Mouse (Mus musculus) stomach, embryonic 15.5 days (tissue): ENCODE data around the gene Bpifc. TPM values are rescaled to one million over a fixed set of nuclear protein-coding genes. Genes with fewer than 3 reads are reported as not detected.
"Not testable (repeated sequence)": the region's sequence is repeated elsewhere in the genome, so short reads cannot be mapped to it uniquely, and the experiment has no call there.

Experiments
- ATAC-seq: fragments of 200-750 bp; cut with Nextera tagmentation; 2 replicates; pipeline ENCODE4 v1.8.0; 2017; ENCODE audit warnings: low read depth, moderate number of reproducible peaks, moderate TSS enrichment; ENCODE audit not compliant: insufficient read depth, low FRiP score
- H3K27ac ChIP-seq: fragments of 300-500 bp; sonication (generic); 2 replicates; pipeline ENCODE4 v1.5.1; 2015; ENCODE audit warnings: mild to moderate bottlenecking, inconsistent platforms
- H3K27me3 ChIP-seq: fragments of 300-500 bp; sonication (generic); replicated peaks from 2 replicates; pipeline ENCODE4 v1.6.1; 2015; ENCODE audit warnings: inconsistent platforms
- H3K36me3 ChIP-seq: fragments of 300-500 bp; sonication (generic); 2 replicates; pipeline ENCODE4 v1.6.1; 2015; ENCODE audit warnings: inconsistent platforms
- H3K4me1 ChIP-seq: fragments of 300-500 bp; sonication (generic); 2 replicates; pipeline ENCODE4 v1.6.1; 2015; ENCODE audit warnings: inconsistent platforms
- H3K4me2 ChIP-seq: fragments of 300-500 bp; sonication (generic); 2 replicates; pipeline ENCODE4 v1.6.1; 2015; ENCODE audit warnings: mild to moderate bottlenecking, inconsistent platforms
- H3K4me3 ChIP-seq: fragments of 300-500 bp; sonication (generic); replicated peaks from 2 replicates; pipeline ENCODE4 v1.5.1; 2015; ENCODE audit warnings: inconsistent platforms
- H3K9ac ChIP-seq: fragments of 300-500 bp; sonication (generic); 2 replicates; pipeline ENCODE4 v1.6.1; 2015; ENCODE audit warnings: inconsistent platforms
- H3K9me3 ChIP-seq: fragments of 300-500 bp; sonication (generic); 2 replicates; pipeline ENCODE4 v1.6.1; 2016; ENCODE audit warnings: inconsistent platforms
- WGBS: fragments of 180-500 bp; shearing (Covaris S2); methylation state at CpG from one replicate; pipeline ENCODE4 v1.1.7; 2015; 5-methylcytosine and 5-hydroxymethylcytosine counted together
- polyA plus RNA-seq: library from polyadenylated mRNA; unstranded; fragments of >200 nt; fragmentation: Nextera tagmentation; extraction: Ambion mirVana; gene quantifications from 2 replicates; pipeline ENCODE4 v1.2.1, GENCODE M21; 2015

The Bpifc gene
- polyA plus RNA-seq, 1 experiment from 2014 or later: 0.71 TPM

- Histone ChIP-seq H3K4me3 (no peak overlapping the region), H3K4me2 (no peak overlapping the region), H3K27me3 (no peaks in the 10 kb centered on the region), H3K9me3 (no peaks in the 10 kb centered on the region), H3K4me1 (peaks cover 7% of the 10 kb centered on the region; the same call in 1 of the 2 replicates), H3K9ac (no peak overlapping the region), H3K27ac (peak overlapping the region; percentile 51; the same call in 1 of the 2 replicates), H3K36me3 (peaks cover 6% of the 10 kb centered on the region)
- peak; percentile 71 for ATAC-seq
- 64% methylated on average over 2 of the region's 2 CpGs for WGBS
Measured at GRCm38 (mm10) chr10:86034007-86034728, 22.5 kb upstream of the Bpifc start.

DNA sequence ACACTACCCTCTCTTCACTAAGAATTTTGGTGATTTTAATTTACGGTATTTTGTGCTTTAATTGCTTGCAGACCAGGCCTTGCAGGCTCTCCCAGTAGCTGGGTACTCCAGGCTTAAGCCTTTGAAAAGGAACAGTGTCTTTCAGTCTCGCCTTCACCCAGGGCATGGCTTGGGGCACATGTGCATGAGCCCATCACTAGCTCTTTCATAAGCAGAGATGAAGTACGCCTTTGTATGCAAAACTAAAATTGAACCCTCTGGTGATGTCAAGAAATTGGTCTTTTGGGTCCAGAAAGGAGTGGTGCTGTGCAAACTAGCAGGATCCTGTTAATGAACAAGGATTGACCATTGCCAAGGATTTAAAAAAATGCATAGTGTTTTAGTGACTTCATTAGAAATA lies 20.8 kb upstream of the Bpifc start:
- H3K4me1 ChIP-seq: peaks cover 7% of the 10 kb centered on the region; the same call in 1 of the 2 replicates
- no peak overlapping the region for H3K9ac ChIP-seq
- H3K36me3 ChIP-seq: peaks cover 5% of the 10 kb centered on the region; the same call in 1 of the 2 replicates
- 84% methylated on average over 3 of the region's 3 CpGs for WGBS
- H3K4me3 ChIP-seq: no peak overlapping the region
- no peaks in the 10 kb centered on the region for H3K27me3 ChIP-seq
- ATAC-seq: no peak
- H3K27ac ChIP-seq: no peak overlapping the region
- H3K9me3 ChIP-seq: no peaks in the 10 kb centered on the region
- H3K4me2 ChIP-seq: no peak overlapping the region

GRCm38 (mm10) chr10:86030743-86031142 lies 19.0 kb upstream of the Bpifc start:
- Histone ChIP-seq H3K27me3 (no peaks in the 10 kb centered on the region), H3K4me1 (peaks cover 7% of the 10 kb centered on the region; the same call in 1 of the 2 replicates), H3K36me3 (0 out of 2 replicates have a peak, but pooled peaks cover 5% of the 10 kb centered on the region), H3K9ac (no peak overlapping the region), H3K27ac (no peak overlapping the region), H3K4me2 (no peak overlapping the region), H3K4me3 (no peak overlapping the region), H3K9me3 (no peaks in the 10 kb centered on the region)
- ATAC-seq: no peak
- 77% methylated on average over 7 of the region's 7 CpGs for WGBS

DNA sequence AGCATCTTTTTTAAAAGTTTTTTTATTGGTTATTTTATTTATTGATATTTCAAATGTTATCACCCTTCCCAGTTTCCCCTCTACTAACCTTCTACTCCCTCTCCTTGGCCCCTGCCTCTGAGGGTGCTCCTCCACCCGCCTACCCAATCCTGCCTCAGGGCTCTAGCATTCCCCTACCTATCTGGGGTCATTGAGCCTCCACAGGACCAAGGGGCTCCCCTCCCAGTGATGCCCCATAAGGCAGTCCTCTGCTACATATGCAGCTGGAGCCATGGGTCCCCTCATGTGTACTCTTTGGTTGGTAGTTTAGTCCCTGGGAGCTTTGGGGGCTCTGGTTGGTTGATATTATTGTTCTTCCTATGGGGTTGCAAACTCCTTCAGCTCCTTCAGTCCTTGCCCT lies 15.1 kb upstream of the Bpifc start:
- whole genome bisulfite sequencing: 95% methylated on average over 1 of the region's 1 CpGs
- H3K4me1 ChIP-seq, H3K36me3 ChIP-seq, H3K9me3 ChIP-seq, H3K27me3 ChIP-seq, H3K9ac ChIP-seq, H3K4me3 ChIP-seq, H3K4me2 ChIP-seq, H3K27ac ChIP-seq: not testable (repeated sequence)
- ATAC-seq: peak; percentile 52; the same call in 1 of the 2 replicates

DNA sequence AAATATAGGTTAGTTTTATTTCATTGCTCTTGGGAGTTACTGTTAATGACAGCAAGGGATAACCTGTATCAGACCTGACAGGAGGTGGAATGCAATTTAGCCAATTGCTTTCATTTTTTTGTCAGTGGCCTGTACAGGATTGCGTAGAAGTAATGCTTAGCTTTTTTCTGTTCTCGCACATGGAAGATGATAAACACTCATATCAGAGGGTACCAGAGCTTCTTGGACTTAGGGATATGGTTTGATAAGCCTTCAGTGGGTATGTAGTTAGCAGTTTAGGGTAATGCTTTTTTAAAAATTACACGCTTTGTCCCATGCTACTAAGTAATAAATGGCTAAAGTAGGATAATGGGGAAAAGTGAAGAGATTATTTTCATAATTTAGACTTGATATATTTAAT lies 14.7 kb upstream of the Bpifc start:
- Histone ChIP-seq H3K9me3 (no peaks in the 10 kb centered on the region), H3K9ac (no peak overlapping the region), H3K4me3 (no peak overlapping the region), H3K27me3 (no peaks in the 10 kb centered on the region), H3K4me1 (0 out of 2 replicates have a peak, but pooled peaks cover 1% of the 10 kb centered on the region), H3K36me3 (0 out of 2 replicates have a peak, but pooled peaks cover 2% of the 10 kb centered on the region), H3K27ac (no peak overlapping the region), H3K4me2 (no peak overlapping the region)
- 88% methylated on average over 3 of the region's 3 CpGs for WGBS
- peak; percentile 76; the same call in 1 of the 2 replicates for ATAC-seq

DNA sequence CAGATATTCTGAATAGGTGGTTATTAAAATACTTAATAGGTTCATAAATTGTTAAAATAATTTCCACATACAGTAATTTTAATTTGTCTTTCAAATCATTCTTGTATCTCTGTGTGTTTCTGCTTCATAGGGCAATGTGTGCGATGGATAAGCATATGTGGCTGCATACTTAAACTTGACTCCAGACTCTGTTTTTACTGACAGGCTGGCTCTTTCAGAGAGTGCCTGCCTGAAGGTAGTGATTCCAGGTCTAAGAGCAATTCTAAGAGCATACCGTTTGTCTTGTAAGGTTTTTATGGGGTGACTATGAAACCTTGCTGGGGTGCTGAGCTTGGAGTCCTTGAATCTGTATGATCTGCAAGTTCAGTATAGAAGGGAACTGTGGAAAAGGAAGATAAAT lies 14.2 kb upstream of the Bpifc start:
- no peak for ATAC-seq
- Histone ChIP-seq H3K36me3 (0 out of 2 replicates have a peak, but pooled peaks cover 2% of the 10 kb centered on the region), H3K4me2 (no peak overlapping the region), H3K4me3 (no peak overlapping the region), H3K27ac (no peak overlapping the region), H3K9me3 (no peaks in the 10 kb centered on the region), H3K9ac (no peak overlapping the region), H3K4me1 (0 out of 2 replicates have a peak, but pooled peaks cover 3% of the 10 kb centered on the region), H3K27me3 (no peaks in the 10 kb centered on the region)
- 83% methylated on average over 2 of the region's 2 CpGs for WGBS

DNA sequence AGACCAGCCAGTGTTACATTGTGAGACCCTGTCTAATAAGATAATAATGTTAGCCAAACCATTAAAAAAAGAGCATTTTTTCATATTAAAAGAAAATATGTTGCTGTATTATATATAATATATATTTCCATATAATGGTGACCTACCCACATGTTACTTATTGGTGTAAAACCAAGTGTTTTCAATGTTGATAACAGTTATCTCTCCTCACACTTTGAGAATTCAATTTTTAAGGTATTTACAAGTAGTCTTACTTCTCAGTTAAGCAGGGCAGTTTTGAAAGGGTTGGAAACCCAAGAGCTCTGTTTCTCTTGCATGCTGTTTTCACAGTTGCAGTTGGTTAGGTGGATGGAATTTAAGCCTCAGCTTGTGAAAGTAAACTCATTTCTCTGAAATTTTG lies 11.5 kb upstream of the Bpifc start:
- Histone ChIP-seq H3K4me1 (0 out of 2 replicates have a peak, but pooled peaks cover 3% of the 10 kb centered on the region), H3K9me3 (no peaks in the 10 kb centered on the region), H3K27me3 (no peaks in the 10 kb centered on the region), H3K9ac (no peak overlapping the region), H3K4me3 (peak overlapping the region; percentile 72; the same call in 1 of the 2 replicates), H3K36me3 (no peaks in the 10 kb centered on the region), H3K27ac (no peak overlapping the region), H3K4me2 (peak overlapping the region; percentile 62; the same call in 1 of the 2 replicates)
- no peak for ATAC-seq

DNA sequence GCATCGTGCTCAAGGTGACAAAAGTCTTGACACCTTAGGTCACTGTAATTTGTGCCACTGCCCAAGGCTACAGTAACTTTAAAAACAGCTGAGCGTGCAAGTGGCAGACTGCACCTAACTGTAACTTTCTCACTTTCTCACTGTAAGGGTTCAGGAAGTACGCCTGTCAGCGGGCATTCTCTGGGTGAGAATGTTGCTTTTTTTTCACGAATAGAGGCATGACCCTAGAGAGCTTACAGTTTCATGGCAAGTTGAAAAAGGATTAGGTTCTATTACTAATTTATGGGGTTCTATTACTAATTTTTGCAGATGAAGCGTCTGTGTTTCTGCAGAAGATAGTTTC lies 10.8 kb upstream of the Bpifc start:
- H3K9ac ChIP-seq: peak overlapping the region; percentile 83; the same call in 1 of the 2 replicates
- no peaks in the 10 kb centered on the region for H3K9me3 ChIP-seq
- no peak for ATAC-seq
- H3K4me2 ChIP-seq: peak overlapping the region; percentile 62
- no peaks in the 10 kb centered on the region for H3K27me3 ChIP-seq
- WGBS: 4% methylated on average over 6 of the region's 6 CpGs
- 0 out of 2 replicates have a peak, but pooled peaks cover 3% of the 10 kb centered on the region for H3K4me1 ChIP-seq
- H3K4me3 ChIP-seq: peak overlapping the region; percentile 72
- no peaks in the 10 kb centered on the region for H3K36me3 ChIP-seq
- peak overlapping the region; percentile 94 for H3K27ac ChIP-seq

DNA sequence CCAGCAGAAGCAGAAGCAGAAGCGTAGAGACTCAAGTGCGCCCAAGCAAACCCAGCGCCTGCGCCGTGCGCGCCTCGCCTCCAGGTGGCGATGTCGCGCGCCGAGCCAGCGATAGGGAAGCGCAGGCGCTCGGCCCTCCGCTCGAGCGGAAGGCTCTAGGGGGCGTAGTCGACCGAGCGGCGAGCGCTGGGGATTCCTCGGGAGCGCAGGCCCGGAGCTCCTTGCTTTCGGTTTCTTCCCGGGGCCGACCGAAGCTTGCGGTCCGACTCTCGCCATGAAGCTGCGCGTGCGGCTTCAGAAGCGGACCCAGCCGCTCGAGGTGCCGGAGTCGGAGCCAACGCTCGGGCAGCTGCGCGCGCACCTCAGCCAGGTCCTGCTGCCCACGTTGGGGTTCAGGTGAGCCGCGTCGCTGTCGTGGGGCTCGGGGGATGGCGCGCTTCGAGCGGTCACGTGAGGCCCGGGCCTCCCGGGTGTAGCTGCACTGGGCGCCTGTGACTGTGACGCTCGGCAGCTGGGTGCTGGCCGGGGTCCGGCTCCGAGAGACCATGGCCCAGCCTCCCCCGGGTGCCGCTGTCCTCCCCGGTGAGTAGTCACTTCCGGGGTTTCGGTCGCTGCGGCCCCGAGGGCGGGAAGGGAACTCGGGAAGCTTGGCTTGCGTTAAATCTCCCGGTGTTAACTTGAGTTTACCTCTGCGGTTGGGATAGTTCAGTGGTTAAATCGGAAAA lies 10.2 kb upstream of the Bpifc start, which contains the start of gene Fbxo7:
Gene Fbxo7 (plus strand): TSS at position 224 of the 725 bp plus-strand sequence.
- H3K4me1 ChIP-seq: 0 out of 2 replicates have a peak, but pooled peaks cover 3% of the 10 kb centered on the region
- peak; percentile 94 for ATAC-seq
- under 1% methylated on average over 82 of the region's 82 CpGs for WGBS
- peak within 1 kb of the TSS; percentile 83 for H3K9ac ChIP-seq
- H3K36me3 ChIP-seq: no peaks in the 10 kb centered on the region
- H3K4me3 ChIP-seq: peak within 1 kb of the TSS; percentile 72
- peak within 1 kb of the TSS; percentile 94 for H3K27ac ChIP-seq
- peak within 1 kb of the TSS; percentile 62 for H3K4me2 ChIP-seq
- no peaks in the 10 kb centered on the region for H3K27me3 ChIP-seq
- no peaks in the 10 kb centered on the region for H3K9me3 ChIP-seq

- ATAC-seq: peak; percentile 31
- Histone ChIP-seq H3K27me3 (no peaks in the 10 kb centered on the region), H3K4me1 (0 out of 2 replicates have a peak, but pooled peaks cover 3% of the 10 kb centered on the region), H3K9ac (no peak overlapping the region), H3K9me3 (no peaks in the 10 kb centered on the region), H3K36me3 (no peaks in the 10 kb centered on the region), H3K27ac (no peak overlapping the region), H3K4me2 (peak overlapping the region; percentile 40), H3K4me3 (peak overlapping the region; percentile 72)
- WGBS: 1% methylated on average over 3 of the region's 3 CpGs
Measured at GRCm38 (mm10) chr10:86021408-86021748, 9.7 kb upstream of the Bpifc start.

GRCm38 (mm10) chr10:86018813-86019212 lies 7.1 kb upstream of the Bpifc start:
- H3K27me3 ChIP-seq: no peaks in the 10 kb centered on the region
- no peak for ATAC-seq
- no peak overlapping the region for H3K9ac ChIP-seq
- no peak overlapping the region for H3K27ac ChIP-seq
- H3K36me3 ChIP-seq: no peaks in the 10 kb centered on the region
- H3K4me2 ChIP-seq: no peak overlapping the region
- no peak overlapping the region for H3K4me3 ChIP-seq
- no peaks in the 10 kb centered on the region for H3K9me3 ChIP-seq
- 0 out of 2 replicates have a peak, but pooled peaks cover 3% of the 10 kb centered on the region for H3K4me1 ChIP-seq
- 41% methylated on average over 5 of the region's 5 CpGs for WGBS

- Histone ChIP-seq H3K9me3 (no peaks in the 10 kb centered on the region), H3K27me3 (no peaks in the 10 kb centered on the region), H3K36me3 (no peaks in the 10 kb centered on the region), H3K4me3 (no peak overlapping the region), H3K27ac (no peak overlapping the region), H3K9ac (no peak overlapping the region), H3K4me1 (0 out of 2 replicates have a peak, but pooled peaks cover 3% of the 10 kb centered on the region), H3K4me2 (no peak overlapping the region)
- 90% methylated on average over 7 of the region's 7 CpGs for WGBS
- ATAC-seq: no peak
Measured at GRCm38 (mm10) chr10:86017781-86018180, 6.1 kb upstream of the Bpifc start.
